Mouse (Mus musculus): ENCODE results near the gene Fam89a.
A peak's percentile ranks its signal among the peaks of the same experiment; 100 is the strongest.

Fam89a gene

DNA sequence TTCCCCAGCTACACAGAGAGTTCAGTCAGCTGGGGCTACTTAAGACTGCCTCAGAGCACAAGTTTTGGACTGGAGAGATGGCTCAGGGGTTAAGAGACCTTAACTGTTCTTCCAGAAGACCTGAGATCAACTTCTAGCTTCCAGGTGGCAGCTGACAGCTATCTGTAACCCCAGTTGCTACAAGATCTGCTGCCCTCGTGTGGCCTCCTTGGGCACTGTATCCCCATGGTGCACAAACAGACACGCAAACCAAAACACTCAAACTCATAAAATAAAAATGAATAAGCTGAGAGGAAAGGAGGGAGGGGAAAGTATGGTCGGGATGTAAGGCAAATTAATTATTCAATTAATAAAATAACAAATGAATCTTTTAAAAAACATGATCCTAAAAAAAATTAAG is 6.9 kb upstream of the Fam89a start:
- Histone ChIP-seq H3K9me3 (ENCODE audit: low read length) (peaks cover 9% of the 10 kb centered on the region), H3K4me3 (replicated peaks; ENCODE audit: low read length) (no peak overlapping the region), H3K4me1 (replicated peaks; ENCODE audit: low read depth, low read length) (peaks cover 34% of the 10 kb centered on the region), H3K36me3 (ENCODE audit: insufficient read depth, low read length) (no peaks in the 10 kb centered on the region), H3K27me3 (ENCODE audit: insufficient read depth, low read length) (peaks cover 14% of the 10 kb centered on the region)
- no peak for TF ChIP-seq POU5F1 (IDR thresholded peaks at IDR 0.05; ENCODE audit: borderline replicate concordance, low read length)
- TF ChIP-seq CTCF (conservative IDR thresholded peaks at IDR 0.05; ENCODE audit: low read length) = peak; percentile 91

DNA sequence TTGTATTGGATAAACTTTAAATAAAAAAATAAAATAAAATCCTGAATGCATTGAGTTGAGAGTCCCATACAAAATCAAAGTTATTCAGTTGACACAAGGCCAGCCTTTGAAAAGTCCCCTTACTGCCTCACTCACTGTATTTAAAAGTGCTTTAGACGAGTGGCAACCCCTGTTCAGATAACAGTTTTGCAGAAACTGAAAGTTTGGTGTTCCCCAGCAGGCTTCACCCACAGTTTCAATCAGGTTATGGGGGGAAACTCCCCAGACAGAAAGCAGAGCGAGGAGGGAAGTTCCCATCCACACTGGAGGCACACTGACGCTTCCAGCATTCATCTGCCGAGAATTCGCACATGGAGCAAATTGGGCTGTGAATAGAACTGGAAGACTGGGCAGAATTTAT is 5.0 kb upstream of the Fam89a start:
- TF ChIP-seq CTCF (conservative IDR thresholded peaks at IDR 0.05; ENCODE audit: low read length) = no peak
- no peak for TF ChIP-seq NANOG (IDR thresholded peaks at IDR 0.05; ENCODE audit: borderline replicate concordance, low read length)
- no peak for TF ChIP-seq POU5F1 (IDR thresholded peaks at IDR 0.05; ENCODE audit: borderline replicate concordance, low read length)
- Histone ChIP-seq H3K4me3 (replicated peaks; ENCODE audit: low read length) (no peak overlapping the region), H3K9me3 (ENCODE audit: low read length) (peaks cover 9% of the 10 kb centered on the region)

DNA sequence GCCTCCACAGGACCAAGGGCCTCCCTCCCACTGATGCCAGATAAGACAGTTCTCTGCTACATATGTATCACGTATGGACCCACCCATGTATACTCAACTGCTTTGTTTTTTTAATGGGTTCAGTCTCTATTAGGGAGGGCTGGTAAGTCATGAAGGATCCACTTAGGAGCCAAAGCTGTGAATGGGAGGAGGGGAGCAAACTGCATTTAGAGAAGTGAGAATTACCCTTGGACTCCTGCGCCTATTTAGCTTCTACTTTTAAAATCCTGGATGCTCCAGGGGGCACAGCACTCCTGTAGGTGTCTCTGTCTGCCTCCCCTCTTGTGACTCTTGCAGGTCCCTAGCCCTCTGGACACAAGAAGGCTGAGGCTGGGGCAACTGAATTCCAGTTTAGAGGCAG is 4.5 kb upstream of the Fam89a start:
- H3K27me3 ChIP-seq (ENCODE audit: insufficient read depth, low read length) = peaks cover 32% of the 10 kb centered on the region
- no peak overlapping the region for H3K4me3 ChIP-seq (replicated peaks; ENCODE audit: low read length)
- H3K36me3 ChIP-seq (ENCODE audit: insufficient read depth, low read length) = no peaks in the 10 kb centered on the region
- TF ChIP-seq NANOG (IDR thresholded peaks at IDR 0.05; ENCODE audit: borderline replicate concordance, low read length) = no peak
- TF ChIP-seq CTCF (conservative IDR thresholded peaks at IDR 0.05; ENCODE audit: low read length) = no peak
- TF ChIP-seq POU5F1 (IDR thresholded peaks at IDR 0.05; ENCODE audit: borderline replicate concordance, low read length) = no peak
- H3K9me3 ChIP-seq (ENCODE audit: low read length) = peaks cover 9% of the 10 kb centered on the region
- H3K4me1 ChIP-seq (replicated peaks; ENCODE audit: low read depth, low read length) = peaks cover 46% of the 10 kb centered on the region

More for the DNA sequence above, 5.0 kb upstream of the Fam89a start:
- Histone ChIP-seq H3K36me3 (ENCODE audit: insufficient read depth, low read length) (no peaks in the 10 kb centered on the region), H3K27me3 (ENCODE audit: insufficient read depth, low read length) (peaks cover 30% of the 10 kb centered on the region), H3K4me1 (replicated peaks; ENCODE audit: low read depth, low read length) (peaks cover 46% of the 10 kb centered on the region)

DNA sequence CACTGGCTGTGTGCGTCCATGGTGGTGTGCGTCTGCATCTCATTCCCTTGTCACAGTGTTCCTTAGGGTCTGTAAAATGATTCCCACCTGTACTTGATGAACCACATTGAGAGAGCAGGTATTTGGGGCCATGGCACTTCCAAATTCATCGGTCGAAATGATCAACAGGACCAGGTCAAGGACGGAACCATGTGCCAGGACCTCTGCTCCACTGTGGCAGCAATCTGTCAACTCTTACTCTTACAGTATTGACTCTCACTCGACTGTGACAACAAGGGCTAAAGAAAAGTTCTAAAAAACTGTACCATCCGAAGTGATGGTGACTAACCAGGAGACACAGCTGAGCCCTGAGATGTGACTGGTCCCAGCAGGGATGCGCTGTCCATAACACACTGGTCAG is 3.8 kb upstream of the Fam89a start:
- TF ChIP-seq CTCF (conservative IDR thresholded peaks at IDR 0.05; ENCODE audit: low read length) = no peak
- TF ChIP-seq NANOG (IDR thresholded peaks at IDR 0.05; ENCODE audit: borderline replicate concordance, low read length) = no peak
- no peak for TF ChIP-seq POU5F1 (IDR thresholded peaks at IDR 0.05; ENCODE audit: borderline replicate concordance, low read length)
- peaks cover 6% of the 10 kb centered on the region for H3K9me3 ChIP-seq (ENCODE audit: low read length)
- H3K27me3 ChIP-seq (ENCODE audit: insufficient read depth, low read length) = peaks cover 38% of the 10 kb centered on the region
- no peaks in the 10 kb centered on the region for H3K36me3 ChIP-seq (ENCODE audit: insufficient read depth, low read length)
- H3K4me1 ChIP-seq (replicated peaks; ENCODE audit: low read depth, low read length) = peaks cover 49% of the 10 kb centered on the region
- H3K4me3 ChIP-seq (replicated peaks; ENCODE audit: low read length) = no peak overlapping the region

DNA sequence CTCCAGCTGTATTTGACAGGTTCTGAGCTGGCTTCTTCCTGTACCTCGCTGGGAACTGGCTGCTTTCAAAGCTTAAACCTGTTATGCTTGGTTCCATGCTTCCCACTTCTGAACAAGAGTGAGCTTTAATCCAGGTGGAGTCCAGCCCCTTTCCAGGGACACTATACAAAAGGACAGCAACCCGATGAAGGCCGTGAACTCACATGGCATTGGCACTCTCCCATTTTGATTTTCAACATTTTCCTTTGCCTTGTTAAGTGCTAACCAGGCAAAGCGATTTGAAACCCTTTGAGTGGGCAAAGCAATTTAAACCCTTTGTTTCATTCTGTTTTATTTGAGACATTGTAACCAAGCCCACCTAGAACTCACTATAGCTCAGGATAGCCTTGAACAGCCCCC is 3.2 kb upstream of the Fam89a start:
- Histone ChIP-seq H3K9me3 (ENCODE audit: low read length) (no peaks in the 10 kb centered on the region), H3K4me1 (replicated peaks; ENCODE audit: low read depth, low read length) (peaks cover 55% of the 10 kb centered on the region), H3K36me3 (ENCODE audit: insufficient read depth, low read length) (no peaks in the 10 kb centered on the region), H3K27me3 (ENCODE audit: insufficient read depth, low read length) (peaks cover 45% of the 10 kb centered on the region), H3K4me3 (replicated peaks; ENCODE audit: low read length) (no peak overlapping the region)
- TF ChIP-seq NANOG (IDR thresholded peaks at IDR 0.05; ENCODE audit: borderline replicate concordance, low read length) = no peak
- TF ChIP-seq CTCF (conservative IDR thresholded peaks at IDR 0.05; ENCODE audit: low read length) = no peak
- TF ChIP-seq POU5F1 (IDR thresholded peaks at IDR 0.05; ENCODE audit: borderline replicate concordance, low read length) = no peak

DNA sequence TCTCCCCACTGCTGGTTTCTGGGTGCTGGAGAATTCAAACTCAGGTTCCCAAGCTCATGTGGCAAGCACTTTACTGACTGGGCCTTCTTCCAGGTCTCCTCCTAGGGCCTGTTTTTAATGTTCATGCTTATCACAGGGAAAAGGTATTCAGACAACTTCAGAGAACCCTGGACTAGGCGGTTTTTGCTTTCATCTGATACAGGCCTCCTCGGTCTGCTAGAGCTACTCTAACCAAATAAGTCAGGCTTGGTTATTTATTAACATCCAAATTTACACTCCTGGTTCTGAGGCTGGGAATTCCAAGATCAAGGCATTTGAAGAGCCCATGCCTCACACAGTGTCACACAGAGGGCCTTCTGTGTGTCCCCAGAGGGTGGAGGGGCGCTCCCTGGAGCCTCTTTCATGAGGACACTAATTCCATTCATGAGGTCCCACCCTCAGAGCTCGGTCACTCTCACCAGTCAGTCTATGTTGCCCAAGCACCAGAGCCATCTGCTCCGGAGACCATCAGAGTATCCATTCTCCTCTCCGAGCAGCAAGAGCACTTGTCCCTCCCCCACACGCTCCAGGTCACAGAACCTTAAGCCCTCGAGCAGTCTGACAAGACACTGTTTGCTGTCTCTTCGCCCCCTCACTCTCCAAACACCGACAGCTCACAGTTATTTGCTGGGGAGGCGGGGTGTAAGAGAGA is 2.6 kb upstream of the Fam89a start:
- Histone ChIP-seq H3K36me3 (ENCODE audit: insufficient read depth, low read length) (no peaks in the 10 kb centered on the region), H3K4me1 (replicated peaks; ENCODE audit: low read depth, low read length) (peaks cover 55% of the 10 kb centered on the region), H3K9me3 (ENCODE audit: low read length) (no peaks in the 10 kb centered on the region), H3K27me3 (ENCODE audit: insufficient read depth, low read length) (peaks cover 50% of the 10 kb centered on the region), H3K4me3 (replicated peaks; ENCODE audit: low read length) (no peak overlapping the region)
- no peak for TF ChIP-seq NANOG (IDR thresholded peaks at IDR 0.05; ENCODE audit: borderline replicate concordance, low read length)
- TF ChIP-seq POU5F1 (IDR thresholded peaks at IDR 0.05; ENCODE audit: borderline replicate concordance, low read length) = no peak
- no peak for TF ChIP-seq CTCF (conservative IDR thresholded peaks at IDR 0.05; ENCODE audit: low read length)

DNA sequence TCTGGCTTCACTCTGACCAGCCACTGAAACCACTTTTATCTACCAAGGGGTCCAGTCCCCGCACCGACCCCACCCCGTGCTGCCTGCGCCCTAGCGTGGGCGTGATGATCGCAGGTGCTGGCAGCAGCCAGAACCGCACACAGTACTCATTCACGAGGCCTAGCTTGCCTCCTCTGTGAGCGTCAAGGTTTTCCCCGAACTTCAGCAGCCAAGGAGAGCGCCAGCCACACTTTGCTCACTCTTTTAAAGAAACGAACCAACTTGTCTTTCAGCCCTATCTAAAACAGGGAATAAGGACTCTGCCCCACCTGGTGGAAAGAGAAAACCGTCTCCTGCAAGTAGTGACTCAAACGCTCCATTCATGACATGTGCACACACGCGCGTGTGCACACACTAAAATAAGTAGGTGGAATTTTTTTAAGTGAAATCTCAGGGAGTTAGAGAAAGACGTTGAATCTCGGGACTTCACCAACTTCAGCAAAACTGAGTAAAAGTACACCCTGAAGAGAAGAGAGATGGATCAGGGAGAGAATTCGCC is 762 bp upstream of the Fam89a start:
- H3K27me3 ChIP-seq (ENCODE audit: insufficient read depth, low read length) = peaks cover 52% of the 10 kb centered on the region
- no peak for TF ChIP-seq CTCF (conservative IDR thresholded peaks at IDR 0.05; ENCODE audit: low read length)
- no peak for TF ChIP-seq NANOG (IDR thresholded peaks at IDR 0.05; ENCODE audit: borderline replicate concordance, low read length)
- TF ChIP-seq POU5F1 (IDR thresholded peaks at IDR 0.05; ENCODE audit: borderline replicate concordance, low read length) = no peak
- no peaks in the 10 kb centered on the region for H3K36me3 ChIP-seq (ENCODE audit: insufficient read depth, low read length)

DNA sequence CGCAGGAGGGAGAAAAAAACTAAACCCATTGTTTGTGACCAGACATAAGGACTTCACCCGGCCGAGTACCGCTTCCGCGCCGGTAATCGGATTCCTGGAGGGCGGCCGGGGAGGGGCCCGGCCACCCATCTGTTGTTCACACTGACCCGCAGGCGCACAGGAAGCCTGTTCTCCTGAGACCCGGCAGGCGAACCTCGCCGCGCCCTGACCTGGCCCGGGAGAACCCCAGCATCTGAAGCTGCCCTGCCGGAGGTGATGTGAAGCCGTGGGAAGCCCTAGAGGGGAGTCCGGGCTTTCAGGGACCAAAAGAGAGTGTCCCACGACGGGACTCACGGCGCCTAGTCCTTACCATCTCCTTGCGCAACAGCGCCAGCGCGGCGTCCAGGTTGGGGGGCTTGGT is 441 bp downstream of the Fam89a start:
- H3K36me3 ChIP-seq (ENCODE audit: insufficient read depth, low read length) = no peaks in the 10 kb centered on the region
- peaks cover 52% of the 10 kb centered on the region for H3K27me3 ChIP-seq (ENCODE audit: insufficient read depth, low read length)
- H3K4me3 ChIP-seq (replicated peaks; ENCODE audit: low read length) = peak overlapping the region; percentile 89
- no peaks in the 10 kb centered on the region for H3K9me3 ChIP-seq (ENCODE audit: low read length)
- peaks cover 41% of the 10 kb centered on the region for H3K4me1 ChIP-seq (replicated peaks; ENCODE audit: low read depth, low read length)
- TF ChIP-seq CTCF (conservative IDR thresholded peaks at IDR 0.05; ENCODE audit: low read length) = no peak
- no peak for TF ChIP-seq POU5F1 (IDR thresholded peaks at IDR 0.05; ENCODE audit: borderline replicate concordance, low read length)
- no peak for TF ChIP-seq NANOG (IDR thresholded peaks at IDR 0.05; ENCODE audit: borderline replicate concordance, low read length)

More for the DNA sequence above, 762 bp upstream of the Fam89a start:
- H3K9me3 ChIP-seq (ENCODE audit: low read length) = no peaks in the 10 kb centered on the region
- peak overlapping the region; percentile 89 for H3K4me3 ChIP-seq (replicated peaks; ENCODE audit: low read length)
- H3K4me1 ChIP-seq (replicated peaks; ENCODE audit: low read depth, low read length) = peaks cover 44% of the 10 kb centered on the region

Measured in E14TG2a.4 (cell line).